ENCODE assay signal across 20 mouse cellular contexts in genomic region chr10:78460463-78460862, GRCm38 (mm10). TPM values are rescaled to one million over a fixed set of nuclear protein-coding genes. Genes with fewer than 3 reads are reported as not detected.
DNase-seq lines count a peak whose midpoint lies in the region; ATAC-seq and TF ChIP-seq lines count a peak whose summit lies in the region.
"Had no signal": no experiment of that assay in that cellular context is flagged by ENCODE, and none has a peak within 500 bp of the region (broad histone marks: within the 10 kb centered on the region; RNA-seq: fewer than 3 reads in every experiment).

No protein-coding gene starts in this region.

- H3K4me2 ChIP-seq in kidney, embryonic 16.5 days (replicated peaks; ENCODE audit: low read depth, low read length): no peak overlapping the region
- no peak overlapping the region for H3K4me2 ChIP-seq in stomach, embryonic 15.5 days
- no peak overlapping the region for H3K4me2 ChIP-seq in neural tube, embryonic 15.5 days
- H3K4me2 ChIP-seq: hindbrain, embryonic 14.5 days; liver, embryonic 11.5 days had no signal

- H3K9me3 ChIP-seq in kidney, embryonic 16.5 days (ENCODE audit: low read length): no peaks in the 10 kb centered on the region
- no peaks in the 10 kb centered on the region for H3K9me3 ChIP-seq in stomach, embryonic 15.5 days
- H3K9me3 ChIP-seq in neural tube, embryonic 15.5 days (replicated peaks): no peaks in the 10 kb centered on the region

- H3K4me3 ChIP-seq in left cerebral cortex, adult 2 months: no peak overlapping the region
- no peak overlapping the region for H3K4me3 ChIP-seq in cortical plate, adult 2 months (ENCODE audit: insufficient read depth, low read length)
- no peak overlapping the region for H3K4me3 ChIP-seq in kidney, embryonic 16.5 days (ENCODE audit: low read length)
- no peak overlapping the region for H3K4me3 ChIP-seq in stomach, embryonic 15.5 days (replicated peaks)
- H3K4me3 ChIP-seq in neural tube, embryonic 15.5 days (replicated peaks): no peak overlapping the region

- H3K4me1 ChIP-seq in cortical plate, adult 2 months (ENCODE audit: control insufficient read depth, insufficient read depth, low read length): peaks cover 13% of the 10 kb centered on the region
- H3K4me1 ChIP-seq in kidney, embryonic 16.5 days (ENCODE audit: insufficient read depth, low read length): peaks cover 22% of the 10 kb centered on the region
- peaks cover 23% of the 10 kb centered on the region for H3K4me1 ChIP-seq in stomach, embryonic 15.5 days
- H3K4me1 ChIP-seq in neural tube, embryonic 15.5 days: peaks cover 73% of the 10 kb centered on the region

- no peak for DNase-seq in left cerebral cortex, adult 2 months (ENCODE audit: extremely low spot score in 1 of 2, low spot score in 2 of 2)
- no peak for DNase-seq in left cerebral cortex, postnatal 4 days
- no peak for DNase-seq in urinary bladder, postnatal 10 days (ENCODE audit: low spot score)
- DNase-seq: adrenal gland, adult 2 months; cerebellum, adult 2 months; lung, postnatal 14 days; midbrain, embryonic 14.5 days had no signal

- intact Hi-C loops in left cerebral cortex, adult 2 months (cut with DNase I): no loop called here
- intact Hi-C loops in left cerebral cortex, postnatal 4 days (cut with DNase I): no loop called here

- H3K9ac ChIP-seq in kidney, embryonic 16.5 days (replicated peaks; ENCODE audit: low read length): no peak overlapping the region
- H3K9ac ChIP-seq in stomach, embryonic 15.5 days: no peak overlapping the region
- no peak overlapping the region for H3K9ac ChIP-seq in neural tube, embryonic 15.5 days (replicated peaks)
- H3K9ac ChIP-seq: hindbrain, embryonic 14.5 days had no signal

- TF ChIP-seq POLR2A in cortical plate, adult 2 months (IDR thresholded peaks at IDR 0.05; ENCODE audit: extremely low read depth, insufficient read depth, low read length): no peak

- no peak for ATAC-seq in kidney, embryonic 16.5 days (ENCODE audit: low FRiP score, low TSS enrichment)
- no peak for ATAC-seq in stomach, embryonic 15.5 days (ENCODE audit: insufficient read depth, low FRiP score, low read depth)
- no peak for ATAC-seq in neural tube, embryonic 15.5 days (ENCODE audit: low FRiP score)
- ATAC-seq: Patski had no signal

- no peaks in the 10 kb centered on the region for H3K36me3 ChIP-seq in kidney, embryonic 16.5 days (ENCODE audit: insufficient read depth, low read length)
- H3K36me3 ChIP-seq in stomach, embryonic 15.5 days: no peaks in the 10 kb centered on the region
- H3K36me3 ChIP-seq in neural tube, embryonic 15.5 days: no peaks in the 10 kb centered on the region

- TF ChIP-seq CTCF in left cerebral cortex, adult 2 months (IDR thresholded peaks at IDR 0.05): no peak
- no peak for TF ChIP-seq CTCF in cortical plate, adult 2 months (IDR thresholded peaks at IDR 0.05; ENCODE audit: extremely low read depth, insufficient read depth, low read length)

- peak overlapping the region; percentile 72 for H3K27ac ChIP-seq in left cerebral cortex, adult 2 months
- H3K27ac ChIP-seq in cortical plate, adult 2 months (ENCODE audit: insufficient read depth, low read length): peak overlapping the region; percentile 68
- H3K27ac ChIP-seq in kidney, embryonic 16.5 days (ENCODE audit: low read length): peak overlapping the region; percentile 23; the same call in 1 of the 2 replicates
- 0 out of 2 replicates have a peak overlapping the region, but pooled peaks have one; percentile 4 for H3K27ac ChIP-seq in stomach, embryonic 15.5 days
- no peak overlapping the region for H3K27ac ChIP-seq in neural tube, embryonic 15.5 days (replicated peaks)
- H3K27ac ChIP-seq: hindbrain, embryonic 14.5 days had no signal

- WGBS in kidney, embryonic 16.5 days: 13% methylated on average over 5 of the region's 5 CpGs
- 17% methylated on average over 4 of the region's 5 CpGs for WGBS in stomach, embryonic 15.5 days
- WGBS in neural tube, embryonic 15.5 days: 67% methylated on average over 5 of the region's 5 CpGs

- H3K27me3 ChIP-seq in kidney, embryonic 16.5 days (ENCODE audit: insufficient read depth, low read length): no peaks in the 10 kb centered on the region
- H3K27me3 ChIP-seq in stomach, embryonic 15.5 days (replicated peaks): no peaks in the 10 kb centered on the region
- no peaks in the 10 kb centered on the region for H3K27me3 ChIP-seq in neural tube, embryonic 15.5 days (replicated peaks)
- H3K27me3 ChIP-seq: Patski had no signal

RNA-seq across cellular contexts. Expression of gene Pdxk, which starts 4.3 kb away (rescaled TPM):
- 100 to 1,000 TPM; 114 to 118 TPM for total RNA-seq in left cerebral cortex, adult 2 months (2021)
- 10 to 100 TPM; 41.1 to 45.1 TPM for total RNA-seq in left cerebral cortex, postnatal 4 days (2021)
- 76.7 and 77.7 TPM in 2 replicates for polyA plus RNA-seq in cortical plate, adult 2 months (2012; rRNA removed)
- polyA plus RNA-seq in kidney, embryonic 16.5 days (2015; fragmentation: Nextera tagmentation; extraction: Ambion mirVana): 28.4 and 29.8 TPM in 2 replicates
- 11.8 and 14.3 TPM in 2 replicates for polyA plus RNA-seq in stomach, embryonic 15.5 days (2015; fragmentation: Nextera tagmentation; extraction: Ambion mirVana)
- polyA plus RNA-seq in neural tube, embryonic 15.5 days (2015; fragmentation: Nextera tagmentation; extraction: Ambion mirVana): 48.4 and 49.2 TPM in 2 replicates

RNA-seq across cellular contexts. Expression of gene Cstb, which starts 35.0 kb away (rescaled TPM):
- total RNA-seq in left cerebral cortex, adult 2 months (2021): 10 to 100 TPM; 41.0 to 41.7 TPM
- 10 to 100 TPM; 40.0 to 40.8 TPM for total RNA-seq in left cerebral cortex, postnatal 4 days (2021)
- 69.3 and 78.3 TPM in 2 replicates for polyA plus RNA-seq in cortical plate, adult 2 months (2012; rRNA removed)
- 191 and 193 TPM in 2 replicates for polyA plus RNA-seq in kidney, embryonic 16.5 days (2015; fragmentation: Nextera tagmentation; extraction: Ambion mirVana)
- 348 and 423 TPM in 2 replicates for polyA plus RNA-seq in stomach, embryonic 15.5 days (2015; fragmentation: Nextera tagmentation; extraction: Ambion mirVana)
- polyA plus RNA-seq in neural tube, embryonic 15.5 days (2015; fragmentation: Nextera tagmentation; extraction: Ambion mirVana): 97.0 and 207 TPM in 2 replicates

RNA-seq across cellular contexts. Expression of gene Rrp1, which starts 47.6 kb away (rescaled TPM):
- total RNA-seq in left cerebral cortex, adult 2 months (2021): 100 to 1,000 TPM; 339 to 348 TPM
- 100 to 1,000 TPM; 295 to 298 TPM for total RNA-seq in left cerebral cortex, postnatal 4 days (2021)
- 519 and 613 TPM in 2 replicates for polyA plus RNA-seq in cortical plate, adult 2 months (2012; rRNA removed)
- polyA plus RNA-seq in kidney, embryonic 16.5 days (2015; fragmentation: Nextera tagmentation; extraction: Ambion mirVana): 325 and 328 TPM in 2 replicates
- 289 and 316 TPM in 2 replicates for polyA plus RNA-seq in stomach, embryonic 15.5 days (2015; fragmentation: Nextera tagmentation; extraction: Ambion mirVana)
- 413 and 414 TPM in 2 replicates for polyA plus RNA-seq in neural tube, embryonic 15.5 days (2015; fragmentation: Nextera tagmentation; extraction: Ambion mirVana)

RNA-seq across cellular contexts. Expression of gene Olfr1358, which starts 56.8 kb away (rescaled TPM):
- not detected for total RNA-seq in left cerebral cortex, adult 2 months (2021)
- total RNA-seq in left cerebral cortex, postnatal 4 days (2021): not detected
- not detected in 2 replicates for polyA plus RNA-seq in cortical plate, adult 2 months (2012; rRNA removed)
- polyA plus RNA-seq in kidney, embryonic 16.5 days (2015; fragmentation: Nextera tagmentation; extraction: Ambion mirVana): not detected in 2 replicates
- not detected in 2 replicates for polyA plus RNA-seq in stomach, embryonic 15.5 days (2015; fragmentation: Nextera tagmentation; extraction: Ambion mirVana)
- polyA plus RNA-seq in neural tube, embryonic 15.5 days (2015; fragmentation: Nextera tagmentation; extraction: Ambion mirVana): not detected in 2 replicates
- total RNA-seq: adrenal gland, adult 2 months; gastrocnemius, postnatal 4 days; heart, postnatal 10 days; layer of hippocampus, adult 18-20 months; left cerebral cortex, postnatal 10 days had no signal
- polyA plus RNA-seq: adrenal gland, adult 2 months; cerebellum, adult 2 months; hindbrain, embryonic 14.5 days; liver, embryonic 11.5 days; midbrain, embryonic 14.5 days; neural tube, embryonic 11.5 days; Patski; urinary bladder, adult 2 months had no signal
